Mouse (Mus musculus): ENCODE results near the gene Calml3. TPM values are rescaled to one million over a fixed set of nuclear protein-coding genes. Genes with fewer than 3 reads are reported as not detected.

The Calml3 gene
- polyA plus RNA-seq, 1 experiment from 2014 or later = not detected

DNA sequence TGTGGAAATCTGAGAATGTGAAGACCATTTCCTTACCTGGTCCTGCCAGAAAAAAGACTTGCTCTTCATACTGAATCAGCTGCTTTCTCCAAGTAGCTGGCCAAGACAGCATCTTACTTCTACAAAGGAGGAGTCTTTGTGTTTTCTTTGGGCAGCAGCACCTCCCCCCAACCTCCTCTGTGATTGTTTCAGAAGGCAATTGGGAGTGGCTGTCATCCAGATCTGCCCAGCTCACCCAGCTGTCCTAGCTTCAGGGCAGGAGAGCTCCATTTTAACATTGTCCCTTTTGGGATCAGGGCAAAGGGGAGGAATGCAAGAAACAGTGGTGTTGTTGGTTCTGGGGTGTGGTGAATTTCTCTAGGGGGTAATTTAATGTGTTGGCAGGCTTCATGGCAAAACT lies 37.0 kb downstream of the Calml3 start:
- DNase-seq (no peak), ATAC-seq (ENCODE audit: insufficient read depth) (no peak)
- Histone ChIP-seq H3K9me3 (ENCODE audit: low read depth, low read length) (no peaks in the 10 kb centered on the region), H3K4me3 (ENCODE audit: low read depth, low read length) (no peak overlapping the region), H3K4me1 (ENCODE audit: insufficient read depth) (peaks cover 24% of the 10 kb centered on the region), H3K9ac (no peak overlapping the region), H3K27ac (ENCODE audit: low read depth) (no peak overlapping the region), H3K36me3 (ENCODE audit: insufficient read depth) (no peaks in the 10 kb centered on the region), H3K4me2 (no peak overlapping the region), H3K27me3 (ENCODE audit: insufficient read depth, low read length) (no peaks in the 10 kb centered on the region)
- no peak for TF ChIP-seq CTCF (IDR thresholded peaks at IDR 0.05; ENCODE audit: low read depth)

DNA sequence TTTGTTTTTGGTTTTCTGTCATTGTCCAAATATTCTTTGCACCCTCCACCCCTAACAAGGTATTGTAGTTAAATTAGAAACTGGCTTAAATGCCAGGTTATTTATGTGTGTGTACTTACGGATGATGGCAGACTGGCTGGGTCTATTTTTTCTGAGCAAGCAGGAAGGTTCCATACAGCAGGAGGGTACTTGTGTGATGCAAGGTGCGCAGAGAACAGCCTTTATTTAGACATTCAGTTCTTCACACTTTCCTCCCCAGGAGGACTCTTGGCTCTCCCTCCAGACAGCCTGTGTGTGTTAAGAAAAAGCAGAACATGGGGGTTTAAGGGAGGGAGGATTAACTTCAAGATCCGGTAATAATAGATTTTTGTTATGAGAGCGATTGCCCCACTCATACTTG lies 38.3 kb downstream of the Calml3 start:
- Histone ChIP-seq H3K4me2 (no peak overlapping the region), H3K9ac (no peak overlapping the region), H3K27me3 (ENCODE audit: insufficient read depth, low read length) (no peaks in the 10 kb centered on the region), H3K27ac (ENCODE audit: low read depth) (no peak overlapping the region), H3K4me1 (ENCODE audit: insufficient read depth) (peaks cover 20% of the 10 kb centered on the region), H3K36me3 (ENCODE audit: insufficient read depth) (no peaks in the 10 kb centered on the region), H3K9me3 (ENCODE audit: low read depth, low read length) (no peaks in the 10 kb centered on the region), H3K4me3 (ENCODE audit: low read depth, low read length) (no peak overlapping the region)
- ATAC-seq (ENCODE audit: insufficient read depth) (no peak), DNase-seq (no peak)
- 64% methylated on average over 4 of the region's 4 CpGs for WGBS
- no peak for TF ChIP-seq CTCF (IDR thresholded peaks at IDR 0.05; ENCODE audit: low read depth)

DNA sequence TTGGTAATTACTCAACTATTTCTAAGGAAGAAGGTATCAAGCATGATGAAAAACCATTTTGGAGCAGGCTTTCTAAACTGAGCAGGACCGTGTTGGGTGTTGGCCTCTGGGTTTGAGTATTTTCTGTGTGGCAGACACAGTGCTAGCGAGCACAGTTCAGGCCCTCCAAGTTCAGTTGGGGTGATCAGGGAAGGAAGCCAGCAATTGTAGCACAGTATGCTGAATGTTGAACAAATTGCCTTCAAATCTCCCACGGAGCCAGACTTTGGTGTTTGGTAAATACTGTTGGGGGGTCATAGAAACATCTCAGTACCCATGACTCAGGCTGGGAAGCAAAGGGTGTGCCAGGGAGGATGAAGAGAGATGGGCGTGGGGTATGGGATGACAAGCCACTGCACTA lies 43.0 kb downstream of the Calml3 start:
- H3K4me3 ChIP-seq (ENCODE audit: low read depth, low read length) = no peak overlapping the region
- H3K27me3 ChIP-seq (ENCODE audit: insufficient read depth, low read length) = no peaks in the 10 kb centered on the region
- no peaks in the 10 kb centered on the region for H3K36me3 ChIP-seq (ENCODE audit: insufficient read depth)
- DNase-seq (no peak), ATAC-seq (ENCODE audit: insufficient read depth) (no peak)
- no peak overlapping the region for H3K27ac ChIP-seq (ENCODE audit: low read depth)
- H3K4me2 ChIP-seq = no peak overlapping the region
- WGBS = 77% methylated on average over 4 of the region's 4 CpGs
- H3K9ac ChIP-seq = no peak overlapping the region
- no peaks in the 10 kb centered on the region for H3K4me1 ChIP-seq (ENCODE audit: insufficient read depth)
- no peak for TF ChIP-seq CTCF (IDR thresholded peaks at IDR 0.05; ENCODE audit: low read depth)
- no peaks in the 10 kb centered on the region for H3K9me3 ChIP-seq (ENCODE audit: low read depth, low read length)

DNA sequence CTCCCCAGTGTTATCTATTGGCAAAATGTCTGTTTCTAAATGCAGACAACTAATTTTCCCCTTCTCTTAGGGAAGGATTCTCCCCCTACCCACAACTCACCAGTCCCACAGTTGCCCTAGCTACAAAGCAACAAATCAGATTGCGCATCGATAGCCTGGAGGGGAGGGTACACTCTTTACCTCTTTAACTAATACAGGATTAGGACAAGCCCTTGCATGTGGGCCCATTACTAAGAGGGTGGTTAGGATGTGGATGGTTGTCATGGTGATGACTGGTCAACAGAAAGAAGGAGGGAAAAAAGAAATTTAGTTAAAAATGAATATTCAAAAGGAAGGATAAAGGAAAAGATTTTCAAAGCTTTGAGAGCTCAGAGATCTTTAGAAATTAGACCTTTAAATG lies 45.8 kb downstream of the Calml3 start:
- TF ChIP-seq CTCF (IDR thresholded peaks at IDR 0.05; ENCODE audit: low read depth) = no peak
- Histone ChIP-seq H3K27me3 (ENCODE audit: insufficient read depth, low read length) (no peaks in the 10 kb centered on the region), H3K4me3 (ENCODE audit: low read depth, low read length) (no peak overlapping the region), H3K36me3 (ENCODE audit: insufficient read depth) (no peaks in the 10 kb centered on the region), H3K9ac (no peak overlapping the region), H3K9me3 (ENCODE audit: low read depth, low read length) (no peaks in the 10 kb centered on the region), H3K27ac (ENCODE audit: low read depth) (no peak overlapping the region), H3K4me2 (no peak overlapping the region), H3K4me1 (ENCODE audit: insufficient read depth) (no peaks in the 10 kb centered on the region)
- DNase-seq (no peak), ATAC-seq (ENCODE audit: insufficient read depth) (no peak)
- WGBS = 91% methylated on average over 2 of the region's 2 CpGs

DNA sequence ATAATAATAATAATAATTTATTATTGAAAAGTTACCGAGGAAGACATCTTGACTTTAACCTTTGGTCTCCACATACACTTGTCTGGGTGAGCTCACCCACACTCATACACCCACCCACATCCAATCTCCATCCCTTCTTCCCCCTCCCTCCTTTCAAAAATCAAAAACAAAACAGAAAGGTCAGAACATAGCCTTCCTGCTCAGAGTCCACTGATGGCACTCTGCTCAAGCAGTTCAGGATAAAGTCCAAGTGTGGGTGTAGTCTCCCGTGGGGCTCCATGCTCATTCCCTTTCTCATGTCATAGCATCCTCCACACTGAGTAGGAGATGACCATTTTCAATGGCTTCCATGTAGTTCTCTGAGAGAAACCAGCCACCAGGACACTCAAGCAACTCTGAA lies 50.8 kb downstream of the Calml3 start:
- H3K4me3 ChIP-seq (ENCODE audit: low read depth, low read length) = no peak overlapping the region
- TF ChIP-seq CTCF (IDR thresholded peaks at IDR 0.05; ENCODE audit: low read depth) = no peak
- H3K27ac ChIP-seq (ENCODE audit: low read depth) = no peak overlapping the region
- no peaks in the 10 kb centered on the region for H3K27me3 ChIP-seq (ENCODE audit: insufficient read depth, low read length)
- no peaks in the 10 kb centered on the region for H3K9me3 ChIP-seq (ENCODE audit: low read depth, low read length)
- ATAC-seq (ENCODE audit: insufficient read depth) = no peak
- WGBS = 79% methylated on average over 2 of the region's 2 CpGs
- no peak overlapping the region for H3K4me2 ChIP-seq
- peaks cover 8% of the 10 kb centered on the region for H3K4me1 ChIP-seq (ENCODE audit: insufficient read depth)
- H3K9ac ChIP-seq = no peak overlapping the region
- H3K36me3 ChIP-seq (ENCODE audit: insufficient read depth) = no peaks in the 10 kb centered on the region
- DNase-seq = no peak

Other genes starting within 250 kb of the Calml3 start
- 17.8 and 18.4 TPM in 2 replicates for gene Fam208b, start 193.2 kb downstream of the Calml3 start, polyA plus RNA-seq (2014; fragmentation: Nextera tagmentation; extraction: Ambion mirVana)
- gene Asb13, start 170.3 kb downstream of the Calml3 start, polyA plus RNA-seq (2014; fragmentation: Nextera tagmentation; extraction: Ambion mirVana) = 10.7 and 10.8 TPM in 2 replicates
- gene Calm4, start 33.4 kb upstream of the Calml3 start, polyA plus RNA-seq (2014; fragmentation: Nextera tagmentation; extraction: Ambion mirVana) = not detected in 2 replicates
- gene Calm5, start 49.9 kb upstream of the Calml3 start, polyA plus RNA-seq (2014; fragmentation: Nextera tagmentation; extraction: Ambion mirVana) = not detected in 2 replicates
- gene Net1, start 113.9 kb upstream of the Calml3 start, polyA plus RNA-seq (2014; fragmentation: Nextera tagmentation; extraction: Ambion mirVana) = 71.4 and 74.5 TPM in 2 replicates
- not detected in 2 replicates for gene Tubal3, start 114.0 kb upstream of the Calml3 start, polyA plus RNA-seq (2014; fragmentation: Nextera tagmentation; extraction: Ambion mirVana)
- gene Ucn3, start 141.0 kb upstream of the Calml3 start, polyA plus RNA-seq (2014; fragmentation: Nextera tagmentation; extraction: Ambion mirVana) = not detected in 2 replicates
- 0.70 and 0.92 TPM in 2 replicates for gene Akr1c14, start 244.7 kb upstream of the Calml3 start, polyA plus RNA-seq (2014; fragmentation: Nextera tagmentation; extraction: Ambion mirVana)